Mouse (Mus musculus) ES-E14 (cell line): ENCODE results near the gene Cgn.
"Not testable (repeated sequence)": the region's sequence is repeated elsewhere in the genome, so short reads cannot be mapped to it uniquely, and the experiment has no call there.

Experiments used
- HCFC1 ChIP-seq: IDR thresholded peaks from 2 replicates; pipeline ENCODE4 v1.6.1; 2012; ENCODE audit warnings: low read length, inconsistent platforms, borderline replicate concordance; ENCODE audit not compliant: insufficient read depth
- ZC3H11A ChIP-seq: IDR thresholded peaks from 2 replicates; pipeline ENCODE4 v1.6.1; 2012; ENCODE audit warnings: low read depth, mild to moderate bottlenecking, inconsistent platforms, low read length, borderline replicate concordance
- ZNF384 ChIP-seq: IDR thresholded peaks from 2 replicates; pipeline ENCODE4 v1.6.1; 2012; ENCODE audit warnings: low read depth, low read length, inconsistent platforms

- TF ChIP-seq HCFC1, ZNF384, ZC3H11A: not testable (repeated sequence)
Observed at GRCm38 (mm10) chr3:94710591-94710990, 75.7 kb downstream of the Cgn start.
